Mouse (Mus musculus) cortical plate, adult 2 months (tissue): ENCODE measurements around the gene Alox5ap.

Experiments
- CTCF ChIP-seq: fragments of 200-500 bp; IDR thresholded peaks from 2 replicates; pipeline ENCODE4 v1.5.1; 2011; ENCODE audit warnings: mild to moderate bottlenecking, control low read depth, low read length; ENCODE audit not compliant: insufficient read depth; ENCODE audit errors: extremely low read depth
- POLR2A ChIP-seq: fragments of 200-500 bp; IDR thresholded peaks from 2 replicates; pipeline ENCODE4 v1.6.1; 2011; ENCODE audit warnings: mild to moderate bottlenecking, low read length, control low read depth; ENCODE audit not compliant: insufficient read depth; ENCODE audit errors: extremely low read depth

GRCm38 (mm10) chr5:149298234-149298633 is 33.7 kb downstream of the Alox5ap start:
- TF ChIP-seq CTCF (no peak), POLR2A (no peak)
